Mouse (Mus musculus) frontal cortex, postnatal 10 days (tissue): ENCODE measurements at regions not wholly inside any gene's neighbourhood (a gene's known extent, or its start where the extent isn't known, plus 50 kb on each side); places are given as distances from the start of the nearest gene placed in this dataset.

ENCODE experiments used
- DNase-seq, 2 experiments: peaks; one replicate each; pipeline ENCODE4 v3.0.0; 2022; ENCODE audit warnings: low spot score in 2 of 2, mixed read lengths in 1 of 2

- DNase-seq, result no peak
Measured at GRCm38 (mm10) chr8:78004891-78005290, 208.2 kb upstream of the Ttc29 start.

- no peak for DNase-seq
Measured at GRCm38 (mm10) chr8:78013101-78013500, 200.0 kb upstream of the Ttc29 start.

GRCm38 (mm10) chr8:78018430-78019180 lies 194.5 kb upstream of the Ttc29 start:
- no peak for DNase-seq

GRCm38 (mm10) chr8:78021473-78021872 lies 191.6 kb upstream of the Ttc29 start:
- no peak for DNase-seq

- no peak for DNase-seq
Measured at GRCm38 (mm10) chr8:78022986-78023385, 190.1 kb upstream of the Ttc29 start.

- DNase-seq, result no peak
Measured at GRCm38 (mm10) chr8:78023467-78023866, 189.6 kb upstream of the Ttc29 start.

- DNase-seq, result no peak
Measured at GRCm38 (mm10) chr8:78023936-78024335, 189.2 kb upstream of the Ttc29 start.

GRCm38 (mm10) chr8:78024964-78025363 lies 188.1 kb upstream of the Ttc29 start:
- no peak for DNase-seq

GRCm38 (mm10) chr8:78027371-78027770 lies 185.7 kb upstream of the Ttc29 start:
- no peak for DNase-seq

GRCm38 (mm10) chr8:78028928-78029327 lies 184.2 kb upstream of the Ttc29 start:
- DNase-seq, result no peak

GRCm38 (mm10) chr8:78031811-78032210 lies 181.3 kb upstream of the Ttc29 start:
- no peak for DNase-seq

- DNase-seq, result no peak
Measured at GRCm38 (mm10) chr8:78034687-78035086, 178.4 kb upstream of the Ttc29 start.

- DNase-seq, result peak in 1 of 2 experiments; percentile 11
Measured at GRCm38 (mm10) chr8:78037218-78037617, 175.9 kb upstream of the Ttc29 start.

GRCm38 (mm10) chr8:78046691-78047090 lies 166.4 kb upstream of the Ttc29 start:
- DNase-seq, result no peak

- no peak for DNase-seq
Measured at GRCm38 (mm10) chr8:78050768-78051167, 162.3 kb upstream of the Ttc29 start.

- DNase-seq, result no peak
Measured at GRCm38 (mm10) chr8:78054435-78054834, 158.7 kb upstream of the Ttc29 start.

- DNase-seq, result no peak
Measured at GRCm38 (mm10) chr8:78054920-78055319, 158.2 kb upstream of the Ttc29 start.

GRCm38 (mm10) chr8:78055531-78055930 lies 157.6 kb upstream of the Ttc29 start:
- DNase-seq, result no peak

- no peak for DNase-seq
Measured at GRCm38 (mm10) chr8:78057357-78057756, 155.7 kb upstream of the Ttc29 start.

GRCm38 (mm10) chr8:78061827-78062719 lies 151.0 kb upstream of the Ttc29 start:
- no peak for DNase-seq

- peak; percentile 36 to 54 for DNase-seq
Measured at GRCm38 (mm10) chr8:78063529-78063928, 149.6 kb upstream of the Ttc29 start.

- no peak for DNase-seq
Measured at GRCm38 (mm10) chr8:78064161-78064560, 148.9 kb upstream of the Ttc29 start.
